Mouse (Mus musculus) midbrain, embryonic 11.5 days (tissue): ENCODE data around the gene Cck. TPM values are rescaled to one million over a fixed set of nuclear protein-coding genes. Genes with fewer than 3 reads are reported as not detected.

Experiments used
- ATAC-seq: fragments of 200-750 bp; cut with Nextera tagmentation; 2 replicates; pipeline ENCODE4 v1.8.0; 2017; ENCODE audit warnings: moderate TSS enrichment, moderate library complexity; ENCODE audit not compliant: low FRiP score
- DNase-seq: peaks from one replicate; pipeline ENCODE4 v3.0.0; 2015; ENCODE audit warnings: low spot score; ENCODE audit errors: missing footprints
- H3K27ac ChIP-seq: fragments of 300-500 bp; sonication (generic); 2 replicates; pipeline ENCODE4 v1.5.1; 2014; ENCODE audit warnings: low read depth, low read length
- H3K27me3 ChIP-seq: fragments of 300-500 bp; sonication (generic); 2 replicates; pipeline ENCODE4 v1.6.1; 2014; ENCODE audit warnings: mild to moderate bottlenecking, low read length, moderate library complexity, mixed read lengths; ENCODE audit not compliant: control insufficient read depth, insufficient read depth
- H3K36me3 ChIP-seq: fragments of 300-500 bp; sonication (generic); 2 replicates; pipeline ENCODE4 v1.6.1; 2014; ENCODE audit warnings: mild to moderate bottlenecking, low read length, moderate library complexity, mixed read lengths; ENCODE audit not compliant: control insufficient read depth, insufficient read depth
- H3K4me1 ChIP-seq: fragments of 300-500 bp; sonication (generic); 2 replicates; pipeline ENCODE4 v1.6.1; 2014; ENCODE audit warnings: low read length; ENCODE audit not compliant: control insufficient read depth, insufficient read depth
- H3K4me2 ChIP-seq: fragments of 300-500 bp; sonication (generic); 2 replicates; pipeline ENCODE4 v1.6.1; 2014; ENCODE audit warnings: mild to moderate bottlenecking, moderate library complexity
- H3K4me3 ChIP-seq: fragments of 300-500 bp; sonication (generic); 2 replicates; pipeline ENCODE4 v1.5.1; 2014; ENCODE audit warnings: low read depth, low read length
- H3K9ac ChIP-seq: fragments of 300-500 bp; sonication (generic); 2 replicates; pipeline ENCODE4 v1.6.1; 2014; ENCODE audit warnings: low read length
- H3K9me3 ChIP-seq: fragments of 300-500 bp; sonication (generic); 2 replicates; pipeline ENCODE4 v1.6.1; 2016; ENCODE audit warnings: low read length; ENCODE audit not compliant: control insufficient read depth
- WGBS: fragments of 180-500 bp; shearing (Covaris S2); extraction: QIAGEN DNeasy Blood & Tissue Kit; methylation state at CpG from one replicate; pipeline ENCODE4 v1.1.7; 2014; 5-methylcytosine and 5-hydroxymethylcytosine counted together
- polyA plus RNA-seq: library from polyadenylated mRNA; unstranded; fragments of >200 nt; fragmentation: Nextera tagmentation; extraction: Ambion mirVana; gene quantifications from 2 replicates; pipeline ENCODE4 v1.2.1, GENCODE M21; 2014

Gene Cck
- polyA plus RNA-seq, 1 experiment from 2014 or later: 8.7 TPM

DNA sequence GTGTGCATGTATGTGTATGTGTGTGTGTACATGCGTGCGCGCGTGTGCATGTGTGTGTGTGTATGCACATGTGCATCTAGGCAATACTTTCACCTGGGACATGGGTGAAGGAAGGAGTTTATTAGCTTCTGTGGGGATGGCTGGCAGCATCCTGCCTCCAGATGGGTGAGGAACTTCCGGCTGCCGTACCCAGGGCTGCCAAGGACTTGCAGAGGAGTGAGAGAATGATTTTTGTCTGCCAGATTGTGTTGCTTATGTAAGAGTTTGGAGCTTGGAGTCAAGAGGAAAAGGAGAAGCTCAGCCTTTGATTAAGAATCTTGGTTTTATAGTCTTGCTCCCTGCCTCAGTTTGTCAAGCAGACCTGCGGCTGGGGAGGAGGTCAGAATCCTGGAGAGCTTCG is 9.9 kb upstream of the Cck start:
- Histone ChIP-seq H3K4me2 (no peak overlapping the region), H3K9ac (no peak overlapping the region), H3K27me3 (no peaks in the 10 kb centered on the region), H3K27ac (no peak overlapping the region), H3K9me3 (no peaks in the 10 kb centered on the region), H3K36me3 (no peaks in the 10 kb centered on the region), H3K4me1 (no peaks in the 10 kb centered on the region), H3K4me3 (no peak overlapping the region)
- DNase-seq (no peak), ATAC-seq (no peak)
- 91% methylated on average over 8 of the region's 8 CpGs for WGBS

DNA sequence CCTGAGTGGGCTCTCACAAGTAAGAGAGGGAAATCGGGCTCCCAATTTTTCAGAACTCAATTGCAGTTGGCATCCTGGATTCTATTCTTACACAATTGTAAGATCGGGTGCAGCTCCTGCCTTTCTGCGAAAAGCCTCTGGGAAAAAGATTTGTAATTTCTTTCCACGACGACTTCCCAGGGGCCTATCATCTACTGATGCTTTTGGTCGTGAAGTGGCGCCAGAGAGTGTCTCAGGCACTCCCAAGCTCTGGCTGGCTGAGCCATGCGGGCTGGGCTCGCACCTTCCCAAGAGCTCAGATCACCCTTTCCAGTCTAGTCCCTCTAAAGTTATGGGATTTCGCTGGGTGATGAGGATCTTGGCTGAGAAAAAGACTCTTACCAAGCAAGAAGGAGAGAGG is 608 bp upstream of the Cck start:
- H3K27me3 ChIP-seq: peaks cover 47% of the 10 kb centered on the region

DNA sequence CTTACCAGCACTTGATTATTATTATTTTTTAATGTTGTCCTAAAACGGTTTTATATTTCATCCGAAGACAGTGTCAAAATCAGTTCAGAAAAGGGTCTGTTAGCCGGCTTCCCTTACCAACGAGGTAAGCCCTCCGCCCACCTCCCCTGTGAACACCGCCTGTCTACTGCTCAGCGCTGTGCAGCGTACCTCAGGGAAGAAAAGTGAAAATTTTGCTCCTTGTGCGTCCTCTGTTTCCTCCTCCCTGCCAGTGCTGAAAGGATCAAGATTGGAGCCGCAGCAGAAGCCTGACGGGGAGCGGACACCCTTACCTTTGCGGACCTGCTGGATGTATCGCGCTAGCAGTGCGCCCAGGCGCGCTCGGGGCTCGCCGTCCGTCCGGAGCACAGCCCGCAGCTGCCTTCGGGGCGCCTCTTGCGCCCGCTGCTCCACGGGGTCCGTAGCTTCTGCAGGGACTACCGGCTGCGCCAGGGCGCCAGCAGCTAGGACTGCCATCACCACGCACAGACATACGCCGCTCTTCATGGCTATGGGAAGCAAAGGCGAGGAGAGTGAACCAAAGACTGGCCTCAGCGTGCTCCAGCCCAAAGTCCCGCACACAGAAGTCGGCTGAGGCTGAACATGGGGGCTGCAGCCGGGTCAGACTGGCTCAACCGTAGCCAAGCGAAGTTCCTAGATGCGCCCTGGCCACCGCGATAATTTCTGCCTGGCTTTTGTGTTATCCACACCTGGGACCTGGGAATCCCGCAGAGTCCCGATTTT is 1.3 kb downstream of the Cck start:
- Histone ChIP-seq H3K27me3 (peaks cover 47% of the 10 kb centered on the region), H3K27ac (no peak overlapping the region), H3K4me3 (peak overlapping the region; percentile 21), H3K9ac (0 out of 2 replicates have a peak overlapping the region, but pooled peaks have one; percentile 16), H3K36me3 (no peaks in the 10 kb centered on the region), H3K9me3 (no peaks in the 10 kb centered on the region), H3K4me2 (peak overlapping the region; percentile 44), H3K4me1 (peaks cover 7% of the 10 kb centered on the region)
- DNase-seq (peak; percentile 89), ATAC-seq (no peak)
- 2% methylated on average over 47 of the region's 48 CpGs for WGBS

More for the DNA sequence above, 608 bp upstream of the Cck start:
- H3K4me3 ChIP-seq: no peak overlapping the region
- 31% methylated on average over 10 of the region's 10 CpGs for WGBS
- H3K36me3 ChIP-seq: no peaks in the 10 kb centered on the region
- no peak overlapping the region for H3K9ac ChIP-seq
- ATAC-seq (no peak), DNase-seq (no peak)
- H3K4me1 ChIP-seq: peaks cover 7% of the 10 kb centered on the region
- no peak overlapping the region for H3K4me2 ChIP-seq
- H3K27ac ChIP-seq: no peak overlapping the region
- no peaks in the 10 kb centered on the region for H3K9me3 ChIP-seq

DNA sequence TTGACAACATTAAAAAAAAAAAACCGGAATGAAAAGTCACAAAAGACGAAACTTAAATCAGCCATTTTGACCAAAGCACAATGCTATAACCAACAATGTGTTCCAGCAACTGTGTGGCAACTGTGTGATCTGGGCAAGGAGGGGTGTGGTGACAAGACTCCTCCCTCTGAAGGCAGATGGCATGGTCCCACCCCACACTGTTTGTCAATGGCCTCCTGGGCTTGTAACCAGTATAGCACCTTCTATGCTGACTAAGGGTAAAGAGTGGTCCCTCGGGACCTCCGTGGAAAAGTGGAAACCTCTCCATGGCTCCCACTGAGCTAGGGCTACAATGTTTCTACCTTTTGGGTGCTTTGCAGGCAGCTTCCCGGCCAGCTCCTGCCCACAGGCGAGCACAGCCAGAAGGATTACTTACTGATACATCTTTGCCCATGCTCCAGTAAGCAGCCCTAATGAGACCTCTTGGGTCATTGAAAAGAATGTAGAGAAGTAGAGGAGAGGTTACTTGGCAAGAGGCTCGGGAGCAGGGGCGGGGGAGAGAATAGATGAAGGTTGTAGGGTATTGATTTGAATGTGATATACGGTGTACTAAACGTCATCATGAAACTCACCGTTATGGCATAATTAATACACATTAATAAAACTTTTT is 3.8 kb downstream of the Cck start:
- Histone ChIP-seq H3K36me3 (no peaks in the 10 kb centered on the region), H3K27ac (no peak overlapping the region), H3K9ac (no peak overlapping the region), H3K4me2 (no peak overlapping the region), H3K9me3 (no peaks in the 10 kb centered on the region), H3K4me1 (peaks cover 7% of the 10 kb centered on the region), H3K27me3 (peaks cover 42% of the 10 kb centered on the region), H3K4me3 (no peak overlapping the region)
- WGBS: 66% methylated on average over 11 of the region's 11 CpGs
- no peak for DNase-seq
- ATAC-seq: no peak

DNA sequence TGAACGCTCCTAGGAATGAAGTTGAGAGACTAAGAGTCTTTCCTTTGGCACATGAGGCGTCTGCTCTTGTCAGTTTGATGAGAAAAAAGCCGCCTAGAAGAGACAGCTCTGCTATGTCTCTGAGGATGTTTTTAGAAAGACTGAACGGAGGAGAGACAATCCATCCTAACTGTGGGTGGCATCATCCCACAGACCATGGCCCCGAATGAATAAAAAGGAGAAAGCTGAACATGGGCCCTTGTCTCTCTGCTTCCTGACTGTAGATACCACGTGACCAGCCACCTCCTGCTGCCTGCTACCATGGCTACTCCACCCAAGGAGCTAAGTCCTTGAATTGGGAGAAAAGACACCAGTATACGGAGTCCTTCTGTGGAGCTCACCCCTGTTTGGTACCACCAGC is 8.3 kb downstream of the Cck start:
- WGBS: 77% methylated on average over 7 of the region's 7 CpGs
- Histone ChIP-seq H3K9ac (no peak overlapping the region), H3K4me1 (no peaks in the 10 kb centered on the region), H3K4me2 (no peak overlapping the region), H3K27ac (no peak overlapping the region), H3K27me3 (0 out of 2 replicates have a peak, but pooled peaks cover under 1% of the 10 kb centered on the region), H3K9me3 (no peaks in the 10 kb centered on the region), H3K36me3 (no peaks in the 10 kb centered on the region), H3K4me3 (no peak overlapping the region)
- DNase-seq: no peak
- no peak for ATAC-seq

DNA sequence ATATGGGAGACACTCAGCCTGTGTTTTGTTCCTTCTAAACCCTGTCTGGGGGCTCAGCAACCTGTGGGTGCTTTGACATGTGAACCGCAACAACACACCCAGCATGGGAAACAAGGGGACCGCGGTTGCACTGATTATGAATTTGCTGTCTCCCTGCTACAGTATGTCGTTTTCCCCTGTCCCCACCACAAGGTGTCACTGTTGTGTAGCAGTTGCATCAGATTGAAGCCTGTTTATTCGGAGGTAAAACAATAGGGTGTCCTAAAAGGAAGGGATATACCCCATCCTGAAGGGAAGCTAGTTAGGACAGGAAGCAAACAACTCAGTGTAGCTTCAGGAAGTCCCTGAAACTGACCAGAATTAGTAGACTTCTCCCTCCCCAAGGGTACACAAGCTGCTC is 16.0 kb downstream of the Cck start:
- ATAC-seq (peak; percentile 60; the same call in 1 of the 2 replicates), DNase-seq (peak; percentile 96)
- H3K9ac ChIP-seq: no peak overlapping the region
- no peaks in the 10 kb centered on the region for H3K36me3 ChIP-seq
- H3K4me3 ChIP-seq: no peak overlapping the region
- H3K27me3 ChIP-seq: no peaks in the 10 kb centered on the region
- H3K4me2 ChIP-seq: no peak overlapping the region
- 28% methylated on average over 5 of the region's 5 CpGs for WGBS
- no peaks in the 10 kb centered on the region for H3K4me1 ChIP-seq
- H3K9me3 ChIP-seq: no peaks in the 10 kb centered on the region
- H3K27ac ChIP-seq: no peak overlapping the region

DNA sequence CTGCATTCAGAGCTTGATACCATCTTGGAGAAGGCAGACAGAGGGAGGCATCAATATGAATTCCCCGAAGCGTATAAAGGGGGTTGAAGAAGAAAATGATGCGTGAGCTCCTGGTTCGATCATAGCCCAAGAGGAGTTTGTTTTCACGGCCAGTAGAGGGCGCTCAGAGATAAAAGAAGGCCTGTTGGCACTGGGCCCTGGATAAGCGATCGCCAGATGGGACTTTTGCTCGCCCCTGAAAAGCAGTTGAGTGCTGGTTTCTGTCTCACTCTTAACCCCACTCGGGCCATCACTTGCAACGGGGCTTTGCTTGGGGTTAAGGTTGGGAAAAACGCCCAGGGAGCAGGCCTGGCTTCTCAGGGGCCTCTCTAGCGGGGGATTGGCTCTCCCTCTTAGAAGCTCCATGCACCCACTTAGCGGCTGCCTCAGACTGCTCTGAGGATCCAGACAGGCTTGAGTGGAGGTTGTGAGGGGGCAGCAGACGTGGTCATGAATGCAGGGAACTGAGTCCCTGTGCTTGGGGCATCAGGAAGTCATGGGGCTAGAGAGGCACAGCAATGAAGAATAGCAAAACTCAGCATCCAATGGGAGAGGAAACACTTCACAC is 18.1 kb downstream of the Cck start:
- Histone ChIP-seq H3K4me1 (no peaks in the 10 kb centered on the region), H3K27ac (no peak overlapping the region), H3K36me3 (no peaks in the 10 kb centered on the region), H3K27me3 (no peaks in the 10 kb centered on the region), H3K4me2 (no peak overlapping the region), H3K9me3 (no peaks in the 10 kb centered on the region), H3K4me3 (no peak overlapping the region), H3K9ac (no peak overlapping the region)
- DNase-seq (peak; percentile 94), ATAC-seq (peak; percentile 73)
- 20% methylated on average over 15 of the region's 15 CpGs for WGBS

DNA sequence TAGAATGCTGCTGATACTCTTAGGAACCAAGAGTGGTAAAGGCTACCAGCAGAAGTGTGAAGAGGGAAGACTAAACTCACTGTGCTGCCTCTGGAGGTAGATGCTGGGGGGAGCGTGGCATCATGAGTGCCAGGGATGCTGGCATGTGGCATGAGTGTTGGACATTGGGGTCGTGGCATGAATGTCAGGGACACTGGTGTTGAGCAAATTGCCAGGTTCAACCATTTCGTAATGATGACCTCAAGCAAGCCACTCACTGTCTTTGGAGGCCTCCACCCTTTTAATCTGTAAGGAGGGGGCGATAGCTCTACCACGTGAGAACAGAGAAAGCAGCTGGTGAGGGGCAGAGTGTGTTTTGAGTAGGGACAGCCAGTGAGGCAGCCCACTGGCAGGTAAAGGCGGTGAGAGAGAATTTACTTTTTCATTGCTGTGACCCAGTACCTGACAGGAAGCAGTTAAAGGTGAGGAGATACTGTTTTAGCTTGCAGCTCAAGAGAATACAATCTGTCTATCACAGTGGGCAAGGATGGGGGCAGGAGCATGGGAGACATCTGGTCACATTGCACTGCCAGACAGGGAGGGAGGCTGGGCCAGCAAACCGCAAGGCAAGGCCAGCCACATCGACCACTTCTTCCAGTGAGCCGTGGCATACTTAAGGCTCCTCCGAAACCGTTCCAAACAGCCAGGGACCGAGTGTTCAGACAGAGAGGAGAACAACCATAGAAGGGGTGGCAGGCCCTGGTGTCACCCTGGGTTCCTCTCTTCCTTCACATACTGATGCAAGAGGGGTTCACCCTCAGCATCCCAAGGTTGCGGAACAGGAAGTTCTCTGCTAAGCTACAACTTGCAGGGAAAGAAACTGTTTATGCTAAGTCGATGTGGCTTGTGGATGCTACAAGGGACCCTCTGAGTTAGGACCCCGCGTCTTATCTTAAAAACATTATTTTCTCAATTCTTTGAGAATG is 19.7 kb downstream of the Cck start:
- no peak overlapping the region for H3K4me2 ChIP-seq
- DNase-seq (no peak), ATAC-seq (no peak)

More for the DNA sequence above, 19.7 kb downstream of the Cck start:
- Histone ChIP-seq H3K27me3 (no peaks in the 10 kb centered on the region), H3K27ac (no peak overlapping the region), H3K36me3 (no peaks in the 10 kb centered on the region), H3K9me3 (no peaks in the 10 kb centered on the region), H3K9ac (no peak overlapping the region), H3K4me3 (no peak overlapping the region), H3K4me1 (no peaks in the 10 kb centered on the region)
- WGBS: 80% methylated on average over 16 of the region's 16 CpGs
